Mouse (Mus musculus): Measurements from ENCODE around the gene Rtn3.

GRCm38 (mm10) chr19:7516437-7516836 lies 33.4 kb upstream of the Rtn3 start:
- TF ChIP-seq GATA1 (IDR thresholded peaks at IDR 0.05; ENCODE audit: low read length), result no peak
- TF ChIP-seq TAL1 (IDR thresholded peaks at IDR 0.05; ENCODE audit: low read length), result no peak
